Mouse (Mus musculus): ENCODE measurements at regions not wholly inside any gene's neighbourhood (a gene's known extent, or its start where the extent isn't known, plus 50 kb on each side); places are given as distances from the start of the nearest gene placed in this dataset.

GRCm38 (mm10) chr9:61243289-61243688, 128.9 kb upstream of the Tle3 start:
- no peak for TF ChIP-seq MYC (IDR thresholded peaks at IDR 0.05; ENCODE audit: low read depth, low read length)
- no peak for TF ChIP-seq HCFC1 (IDR thresholded peaks at IDR 0.05; ENCODE audit: low read depth, low read length)
- TF ChIP-seq POLR2A (IDR thresholded peaks at IDR 0.05; ENCODE audit: low read depth, low read length) = no peak
- TF ChIP-seq MAFK (IDR thresholded peaks at IDR 0.05; ENCODE audit: insufficient replicate concordance, low read length) = no peak
- TF ChIP-seq CTCF (conservative IDR thresholded peaks at IDR 0.05 in 1 of 2, IDR thresholded peaks at IDR 0.05 in 1 of 2; ENCODE audit: low read depth in 2 of 2, low read length in 2 of 2) = no peak
